Mouse (Mus musculus): ENCODE measurements around the gene Taar2.

The Taar2 gene

DNA sequence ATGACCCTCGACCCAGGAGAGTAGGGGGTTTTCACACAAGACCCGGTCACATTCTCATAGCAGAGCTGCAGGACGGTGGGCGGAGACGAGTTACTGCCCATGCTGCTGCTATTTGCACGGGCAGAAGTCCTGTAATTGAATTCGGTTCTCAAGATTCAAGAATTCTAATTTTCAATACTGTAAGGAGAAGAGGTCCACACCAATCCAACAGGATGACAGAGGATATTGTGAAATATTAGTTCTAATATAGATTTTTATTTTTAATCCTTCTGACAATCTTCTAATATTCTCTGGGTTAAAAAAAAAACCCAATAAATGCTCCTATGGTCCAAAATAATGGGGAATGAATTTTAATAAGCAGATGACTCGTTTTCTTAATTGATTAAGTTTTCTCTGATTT is 47.2 kb downstream of the Taar2 start, which contains the start of gene Taar6:
Taar6 (minus strand) TSS at position 101 of the 400 bp plus-strand sequence.
- DNase-seq: no peak

DNA sequence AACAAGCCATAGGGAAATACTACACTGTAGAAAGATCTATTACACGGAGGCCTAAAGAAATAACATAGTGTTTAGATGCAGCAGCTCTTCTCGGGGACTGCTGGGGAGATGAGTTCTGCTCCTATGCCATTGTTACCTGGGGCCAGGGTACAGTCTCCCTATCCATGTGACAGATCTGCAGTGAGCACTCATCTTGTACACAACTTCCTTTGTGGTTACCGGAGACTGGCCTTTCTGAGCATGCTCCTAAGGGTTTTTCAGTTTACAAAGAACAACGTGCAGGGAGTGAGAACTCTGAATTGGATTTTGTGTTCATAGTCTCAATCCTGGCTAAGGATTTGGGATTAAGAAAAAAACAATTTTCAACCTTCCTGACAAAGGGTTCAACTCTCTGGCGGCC is 48.0 kb downstream of the Taar2 start:
- DNase-seq: peak; percentile 6
